Mouse (Mus musculus): ENCODE data around the gene Ceacam5. TPM values are rescaled to one million over a fixed set of nuclear protein-coding genes. Genes with fewer than 3 reads are reported as not detected.

Ceacam5 gene
- not detected in 2 replicates for polyA plus RNA-seq (2014; fragmentation: Nextera tagmentation; extraction: Ambion mirVana)

GRCm38 (mm10) chr7:17712938-17713337, at the start of gene Ceacam5:
Gene Ceacam5, plus strand, starts transcription at chr7:17713238.
- Histone ChIP-seq H3K27me3 (replicated peaks; ENCODE audit: control insufficient read depth, insufficient read depth, low read length) (no peaks in the 10 kb centered on the region), H3K4me2 (ENCODE audit: low read depth, low read length) (no peak within 1 kb of the TSS), H3K4me3 (ENCODE audit: low read depth, low read length) (no peak within 1 kb of the TSS), H3K27ac (replicated peaks; ENCODE audit: low read depth, low read length) (no peak within 1 kb of the TSS), H3K9me3 (ENCODE audit: control insufficient read depth, low read length) (peaks cover 31% of the 10 kb centered on the region; the same call in 1 of the 2 replicates), H3K4me1 (ENCODE audit: control insufficient read depth, insufficient read depth, low read length) (no peaks in the 10 kb centered on the region), H3K9ac (ENCODE audit: low read depth, low read length) (no peak within 1 kb of the TSS), H3K36me3 (ENCODE audit: control insufficient read depth, insufficient read depth, low read length) (no peaks in the 10 kb centered on the region)
- DNase-seq (ENCODE audit: low spot score): no peak
- WGBS: 47% methylated on average over 1 of the region's 1 CpGs
- ATAC-seq (ENCODE audit: low read depth): no peak

Other genes starting within 250 kb of the Ceacam5 start
- gene Ceacam14, start 99.4 kb downstream of the Ceacam5 start, polyA plus RNA-seq (2014; fragmentation: Nextera tagmentation; extraction: Ambion mirVana): not detected in 2 replicates
- not detected in 2 replicates for gene Gm5155, start 158.5 kb downstream of the Ceacam5 start, polyA plus RNA-seq (2014; fragmentation: Nextera tagmentation; extraction: Ambion mirVana)

Measured in embryonic facial prominence, embryonic 14.5 days (tissue).